Mouse (Mus musculus) bone marrow macrophage, adult 2 months (primary cell): ENCODE results near the gene Golga5.

Source experiments
- CTCF ChIP-seq: IDR thresholded peaks from 2 replicates; pipeline ENCODE4 v1.5.1; 2012; ENCODE audit warnings: low read depth, mild to moderate bottlenecking, low read length, moderate library complexity
- POLR2A ChIP-seq: IDR thresholded peaks from 2 replicates; pipeline ENCODE4 v1.6.1; 2012; ENCODE audit warnings: mild to moderate bottlenecking, low read depth, low read length, borderline replicate concordance

DNA sequence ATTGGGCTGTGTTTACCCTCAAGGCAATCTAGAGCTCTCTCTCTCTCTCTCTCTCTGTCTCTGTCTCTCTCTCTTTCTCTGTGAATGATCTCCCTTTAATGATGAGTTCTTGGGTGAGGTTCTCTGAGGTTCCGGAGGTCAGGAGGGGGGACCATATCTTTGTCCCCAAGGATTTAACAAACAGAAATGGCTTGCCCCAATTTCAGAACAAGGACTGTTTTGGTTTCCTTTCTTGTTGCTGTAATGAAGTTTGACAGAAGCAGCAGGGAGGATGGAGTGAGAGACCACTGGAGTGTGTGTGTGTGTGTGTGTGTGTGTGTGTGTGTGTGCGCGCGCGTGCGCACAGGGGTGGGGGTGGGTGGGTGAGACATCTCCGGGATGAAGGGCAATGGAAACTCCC is 72.2 kb downstream of the Golga5 start:
- TF ChIP-seq POLR2A (no peak), CTCF (no peak)
